ENCODE assay signal across 12 mouse cellular contexts in genomic region chr11:8425226-8425570, GRCm38 (mm10).
DNase-seq lines count a peak whose midpoint lies in the region; ATAC-seq and TF ChIP-seq lines count a peak whose summit lies in the region.
"Had no signal": no experiment of that assay in that cellular context is flagged by ENCODE, and none has a peak within 500 bp of the region (broad histone marks: within the 10 kb centered on the region; RNA-seq: fewer than 3 reads in every experiment).

No protein-coding gene starts in this region.

- 86% methylated on average over 5 of the region's 5 CpGs for WGBS in forebrain, embryonic 13.5 days
- 91% methylated on average over 5 of the region's 5 CpGs for WGBS in forebrain, embryonic 10.5 days
- WGBS in liver, embryonic 11.5 days: 81% methylated on average over 5 of the region's 5 CpGs
- WGBS in liver, postnatal 0 days (ENCODE audit: insufficient replicate concordance): 73% methylated on average over 5 of the region's 5 CpGs
- WGBS in forebrain, embryonic 16.5 days: 82% methylated on average over 5 of the region's 5 CpGs

- H3K36me3 ChIP-seq in forebrain, embryonic 13.5 days (ENCODE audit: poor library complexity, severe bottlenecking): peaks cover 9% of the 10 kb centered on the region; the same call in 1 of the 2 replicates
- peaks cover 10% of the 10 kb centered on the region for H3K36me3 ChIP-seq in forebrain, embryonic 10.5 days (replicated peaks)
- H3K36me3 ChIP-seq in liver, embryonic 11.5 days (ENCODE audit: control insufficient read depth, insufficient read depth, low read length): peaks cover under 1% of the 10 kb centered on the region; the same call in 1 of the 2 replicates
- no peaks in the 10 kb centered on the region for H3K36me3 ChIP-seq in liver, postnatal 0 days (replicated peaks; ENCODE audit: insufficient read depth, low read length)
- no peaks in the 10 kb centered on the region for H3K36me3 ChIP-seq in forebrain, embryonic 16.5 days (ENCODE audit: control insufficient read depth, insufficient read depth)
- H3K36me3 ChIP-seq in myocyte (ENCODE audit: control insufficient read depth, insufficient read depth): peaks cover 6% of the 10 kb centered on the region

- TF ChIP-seq CTCF in liver, postnatal 0 days (IDR thresholded peaks at IDR 0.05; ENCODE audit: low read depth): no peak

- H3K9me3 ChIP-seq in forebrain, embryonic 13.5 days (replicated peaks): no peaks in the 10 kb centered on the region
- no peaks in the 10 kb centered on the region for H3K9me3 ChIP-seq in forebrain, embryonic 10.5 days
- no peaks in the 10 kb centered on the region for H3K9me3 ChIP-seq in liver, embryonic 11.5 days (ENCODE audit: control insufficient read depth, low read length)
- H3K9me3 ChIP-seq in liver, postnatal 0 days (ENCODE audit: low read length): no peaks in the 10 kb centered on the region
- no peaks in the 10 kb centered on the region for H3K9me3 ChIP-seq in forebrain, embryonic 16.5 days (ENCODE audit: control insufficient read depth, low read length)
- H3K9me3 ChIP-seq: megakaryocyte, embryonic 14.5 days had no signal

- no peak overlapping the region for H3ac ChIP-seq in myocyte (ENCODE audit: control insufficient read depth, insufficient read length)

- no peak for DNase-seq in forebrain, embryonic 10.5 days (ENCODE audit: extremely low spot score, low spot score)
- DNase-seq in liver, embryonic 11.5 days (ENCODE audit: low spot score): peak; percentile 27
- DNase-seq in liver, postnatal 0 days: no peak
- DNase-seq in left cerebral cortex, adult 11 months (ENCODE audit: low spot score): no peak
- DNase-seq in right cerebral cortex, postnatal 36 days (ENCODE audit: low spot score in 2 of 2): no peak
- DNase-seq: gastrocnemius, postnatal 36 days; right cerebral cortex, postnatal 25 days; thymus, postnatal 14 days had no signal

- H3K9ac ChIP-seq in forebrain, embryonic 13.5 days: no peak overlapping the region
- no peak overlapping the region for H3K9ac ChIP-seq in liver, embryonic 11.5 days (ENCODE audit: low read depth, low read length)
- H3K9ac ChIP-seq in liver, postnatal 0 days (replicated peaks): no peak overlapping the region
- H3K9ac ChIP-seq in forebrain, embryonic 16.5 days (replicated peaks; ENCODE audit: low read depth, low read length): no peak overlapping the region; the same call in 1 of the 2 replicates

- no peak overlapping the region for H3K4me2 ChIP-seq in forebrain, embryonic 13.5 days
- no peak overlapping the region for H3K4me2 ChIP-seq in liver, embryonic 11.5 days
- H3K4me2 ChIP-seq in liver, postnatal 0 days (ENCODE audit: low read depth, low read length): no peak overlapping the region
- H3K4me2 ChIP-seq in forebrain, embryonic 16.5 days (ENCODE audit: low read length): no peak overlapping the region
- H3K4me2 ChIP-seq in myocyte (ENCODE audit: low read depth): peak overlapping the region; percentile 22

- H3K4me1 ChIP-seq in forebrain, embryonic 13.5 days: peaks cover 10% of the 10 kb centered on the region
- peaks cover 9% of the 10 kb centered on the region for H3K4me1 ChIP-seq in forebrain, embryonic 10.5 days
- H3K4me1 ChIP-seq in liver, embryonic 11.5 days (replicated peaks; ENCODE audit: control insufficient read depth, insufficient read depth, low read length): no peaks in the 10 kb centered on the region
- no peaks in the 10 kb centered on the region for H3K4me1 ChIP-seq in liver, postnatal 0 days (ENCODE audit: insufficient read depth)
- H3K4me1 ChIP-seq in forebrain, embryonic 16.5 days (replicated peaks; ENCODE audit: control insufficient read depth, insufficient read depth, low read length): peaks cover 8% of the 10 kb centered on the region
- H3K4me1 ChIP-seq: megakaryocyte, embryonic 14.5 days had no signal

- H3K27ac ChIP-seq in forebrain, embryonic 13.5 days: peak overlapping the region; percentile 67
- no peak overlapping the region; the same call in 1 of the 2 replicates for H3K27ac ChIP-seq in forebrain, embryonic 10.5 days
- no peak overlapping the region for H3K27ac ChIP-seq in liver, embryonic 11.5 days (ENCODE audit: low read depth, low read length)
- no peak overlapping the region for H3K27ac ChIP-seq in liver, postnatal 0 days (ENCODE audit: low read depth)
- peak overlapping the region; percentile 71; the same call in 1 of the 2 replicates for H3K27ac ChIP-seq in forebrain, embryonic 16.5 days (ENCODE audit: low read length)

- no peaks in the 10 kb centered on the region for H3K27me3 ChIP-seq in forebrain, embryonic 13.5 days
- H3K27me3 ChIP-seq in forebrain, embryonic 10.5 days (ENCODE audit: poor library complexity, severe bottlenecking): no peaks in the 10 kb centered on the region
- H3K27me3 ChIP-seq in liver, embryonic 11.5 days (replicated peaks; ENCODE audit: control insufficient read depth, insufficient read depth, low read length): no peaks in the 10 kb centered on the region
- H3K27me3 ChIP-seq in liver, postnatal 0 days (ENCODE audit: insufficient read depth, low read length): no peaks in the 10 kb centered on the region
- H3K27me3 ChIP-seq in forebrain, embryonic 16.5 days (replicated peaks; ENCODE audit: control insufficient read depth, insufficient read depth, low read length): no peaks in the 10 kb centered on the region
- no peaks in the 10 kb centered on the region for H3K27me3 ChIP-seq in myocyte (ENCODE audit: control insufficient read depth, insufficient read depth, insufficient read length)

- TF ChIP-seq EP300 in liver, postnatal 0 days (IDR thresholded peaks at IDR 0.05; ENCODE audit: low read depth): no peak

- ATAC-seq in forebrain, embryonic 13.5 days: no peak
- no peak for ATAC-seq in liver, embryonic 11.5 days (replicated peaks; ENCODE audit: low FRiP score)
- ATAC-seq in liver, postnatal 0 days: no peak
- no peak; the same call in 1 of the 2 replicates for ATAC-seq in forebrain, embryonic 16.5 days

- no peak for TF ChIP-seq POLR2A in myocyte (IDR thresholded peaks at IDR 0.05; ENCODE audit: insufficient read length, low read depth)

- H3K4me3 ChIP-seq in forebrain, embryonic 13.5 days: no peak overlapping the region
- H3K4me3 ChIP-seq in forebrain, embryonic 10.5 days: no peak overlapping the region
- H3K4me3 ChIP-seq in liver, embryonic 11.5 days (ENCODE audit: low read depth, low read length): no peak overlapping the region
- H3K4me3 ChIP-seq in liver, postnatal 0 days (ENCODE audit: low read depth, low read length): no peak overlapping the region
- no peak overlapping the region for H3K4me3 ChIP-seq in forebrain, embryonic 16.5 days (replicated peaks; ENCODE audit: low read length)
- H3K4me3 ChIP-seq in myocyte: no peak overlapping the region
- H3K4me3 ChIP-seq: megakaryocyte, embryonic 14.5 days had no signal

- no peaks in the 10 kb centered on the region for H3K79me2 ChIP-seq in myocyte (ENCODE audit: control insufficient read depth, insufficient read depth)

TF ChIP-seq in myocyte, 11 proteins besides CTCF, POLR2A, EP300 and RAD21:
- TF ChIP-seq MYOD1 (IDR thresholded peaks at IDR 0.05; ENCODE audit: control insufficient read depth in 1 of 3, insufficient read length in 2 of 3, low read depth in 2 of 3): no peak
- no peak for TF ChIP-seq E2F4 (IDR thresholded peaks at IDR 0.05; ENCODE audit: insufficient read depth)
- no peak for TF ChIP-seq POLR2AphosphoS2 (IDR thresholded peaks at IDR 0.05; ENCODE audit: insufficient read length, low read depth)
- no peak for TF ChIP-seq SRF (IDR thresholded peaks at IDR 0.05; ENCODE audit: control insufficient read depth, insufficient read length, low read depth)
- no peak for TF ChIP-seq REST (IDR thresholded peaks at IDR 0.05; ENCODE audit: insufficient read depth, insufficient read length)
- TF ChIP-seq TCF12 (IDR thresholded peaks at IDR 0.05; ENCODE audit: insufficient read depth, poor library complexity, severe bottlenecking): no peak
- TF ChIP-seq TCF3 (IDR thresholded peaks at IDR 0.05; ENCODE audit: insufficient read length, low read depth): no peak
- TF ChIP-seq CEBPB (IDR thresholded peaks at IDR 0.05; ENCODE audit: insufficient read depth, poor library complexity, severe bottlenecking): no peak
- TF ChIP-seq MYOG (IDR thresholded peaks at IDR 0.05; ENCODE audit: control insufficient read depth in 1 of 3, insufficient read depth in 1 of 3, insufficient read length in 2 of 3, low read depth in 2 of 3): no peak
- no peak for TF ChIP-seq USF1 (IDR thresholded peaks at IDR 0.05; ENCODE audit: low read depth)
- TF ChIP-seq MAX (IDR thresholded peaks at IDR 0.05; ENCODE audit: low read depth): no peak

Comparison
In these comparisons a context has a peak if more than half of its experiments do, and no peak if none do; other contexts are left out.
1. H3K27ac ChIP-seq: peak in forebrain, embryonic 13.5 days (single experiment) and forebrain, embryonic 16.5 days (single experiment); none in forebrain, embryonic 10.5 days (single experiment), liver, embryonic 11.5 days (single experiment) and liver, postnatal 0 days (single experiment).